Mouse (Mus musculus) ES-E14 (cell line): ENCODE data around the gene Fpgs. TPM values are rescaled to one million over a fixed set of nuclear protein-coding genes. Genes with fewer than 3 reads are reported as not detected.

Experiments
- DNase-seq: peaks from one replicate; pipeline ENCODE4 v3.0.0-alpha.2; 2013; ENCODE audit warnings: low read depth, low spot score
- H3K27ac ChIP-seq: 2 replicates; pipeline ENCODE4 v1.5.1; 2012; ENCODE audit warnings: low read depth, mild to moderate bottlenecking, low read length, moderate library complexity, mixed read lengths; ENCODE audit not compliant: poor library complexity, insufficient read depth, severe bottlenecking
- H3K36me3 ChIP-seq: 2 replicates; pipeline ENCODE4 v1.6.1; 2012; ENCODE audit warnings: mild to moderate bottlenecking, low read length, moderate library complexity, mixed read lengths; ENCODE audit not compliant: control insufficient read depth, poor library complexity, insufficient read depth, severe bottlenecking
- H3K4me1 ChIP-seq, 2 experiments: fragments of 150-350 bp in 1 of 2; sonication (generic) in 1 of 2; 2 replicates each; pipeline ENCODE4 v1.6.1; 2012; ENCODE audit warnings: low read length in 2 of 2, mild to moderate bottlenecking in 1 of 2, mixed read lengths in 1 of 2; ENCODE audit not compliant: control insufficient read depth in 2 of 2, insufficient read depth in 2 of 2, poor library complexity in 1 of 2
- H3K4me3 ChIP-seq, 2 experiments: fragments of 150-350 bp in 1 of 2; sonication (generic) in 1 of 2; 2 replicates each; pipeline ENCODE4 v1.5.1; 2012; ENCODE audit warnings: low read length in 2 of 2, low read depth in 1 of 2, mild to moderate bottlenecking in 1 of 2, mixed read lengths in 1 of 2; ENCODE audit not compliant: insufficient read depth in 1 of 2, poor library complexity in 1 of 2, severe bottlenecking in 1 of 2
- H3K9ac ChIP-seq: 2 replicates; pipeline ENCODE4 v1.6.1; 2012; ENCODE audit warnings: low read depth, mild to moderate bottlenecking, low read length, mixed read lengths; ENCODE audit not compliant: poor library complexity, insufficient read depth, severe bottlenecking
- H3K9me3 ChIP-seq: fragments of 150-350 bp; sonication (generic); 2 replicates; pipeline ENCODE4 v1.6.1; 2012; ENCODE audit warnings: low read depth, mild to moderate bottlenecking, low read length; ENCODE audit not compliant: control insufficient read depth, insufficient read depth
- CHD2 ChIP-seq: IDR thresholded peaks from 2 replicates; pipeline ENCODE4 v1.6.1; 2014; ENCODE audit warnings: mild to moderate bottlenecking, low read depth, low read length, inconsistent platforms
- HCFC1 ChIP-seq: IDR thresholded peaks from 2 replicates; pipeline ENCODE4 v1.6.1; 2012; ENCODE audit warnings: low read length, inconsistent platforms, borderline replicate concordance; ENCODE audit not compliant: insufficient read depth
- MAFK ChIP-seq: IDR thresholded peaks from 2 replicates; pipeline ENCODE4 v1.6.1; 2014; ENCODE audit warnings: mild to moderate bottlenecking, low read depth, low read length, inconsistent platforms; ENCODE audit not compliant: insufficient read depth
- ZC3H11A ChIP-seq: IDR thresholded peaks from 2 replicates; pipeline ENCODE4 v1.6.1; 2012; ENCODE audit warnings: low read depth, mild to moderate bottlenecking, inconsistent platforms, low read length, borderline replicate concordance
- ZNF384 ChIP-seq: IDR thresholded peaks from 2 replicates; pipeline ENCODE4 v1.6.1; 2012; ENCODE audit warnings: low read depth, low read length, inconsistent platforms
- in situ Hi-C, 2 experiments: fragments of 600-800 bp; cut with MboI; formaldehyde crosslinking; loops; one replicate each; pipeline ENCODE4 v1.15.1; 2025; ENCODE audit warnings: low sequenced_read_pairs in 2 of 2, inconsistent platforms in 1 of 2; ENCODE audit not compliant: unreplicated experiment in 2 of 2
- total RNA-seq: library from RNA; depleted of rRNA; stranded (reverse); fragments of 300-350 nt; gene quantifications from 2 replicates; pipeline ENCODE4 v1.2.3, GENCODE M21; 2012

Fpgs gene
- total RNA-seq, 1 experiment: 61.2 TPM

DNA sequence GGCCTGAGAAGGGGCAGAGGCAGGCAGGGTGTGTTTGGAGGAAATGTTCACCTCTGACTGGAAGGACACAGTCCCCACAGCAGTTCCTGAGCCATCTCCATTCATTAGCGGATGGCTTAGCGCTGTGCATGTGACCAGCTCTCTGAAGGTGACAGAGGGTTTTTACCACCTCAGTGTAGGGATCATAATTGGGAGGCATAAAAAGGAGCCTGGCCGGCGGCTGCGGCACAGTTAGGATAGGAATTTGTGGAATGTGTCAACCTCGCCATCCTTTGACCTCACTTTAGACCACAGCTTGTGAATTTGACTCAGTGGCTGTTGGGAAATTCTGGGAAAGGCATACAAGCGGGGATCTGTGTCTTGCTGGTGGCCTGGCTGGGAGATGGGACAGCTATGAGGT, 50.2 kb downstream of the Fpgs start:
- no peak for DNase-seq
- H3K9ac ChIP-seq: no peak overlapping the region
- H3K4me3 ChIP-seq: no peak overlapping the region
- H3K27ac ChIP-seq: no peak overlapping the region
- peaks cover 0 to 25% of the 10 kb centered on the region in 2 experiments; a peak in 3 of 4 replicates for H3K4me1 ChIP-seq
- in situ Hi-C loops: no loop called here
- H3K9me3 ChIP-seq: no peaks in the 10 kb centered on the region
- peaks cover 10% of the 10 kb centered on the region; the same call in 1 of the 2 replicates for H3K36me3 ChIP-seq
- TF ChIP-seq ZNF384: no peak
- no peak for TF ChIP-seq CHD2
- no peak for TF ChIP-seq MAFK
- TF ChIP-seq ZC3H11A: no peak
- no peak for TF ChIP-seq HCFC1

DNA sequence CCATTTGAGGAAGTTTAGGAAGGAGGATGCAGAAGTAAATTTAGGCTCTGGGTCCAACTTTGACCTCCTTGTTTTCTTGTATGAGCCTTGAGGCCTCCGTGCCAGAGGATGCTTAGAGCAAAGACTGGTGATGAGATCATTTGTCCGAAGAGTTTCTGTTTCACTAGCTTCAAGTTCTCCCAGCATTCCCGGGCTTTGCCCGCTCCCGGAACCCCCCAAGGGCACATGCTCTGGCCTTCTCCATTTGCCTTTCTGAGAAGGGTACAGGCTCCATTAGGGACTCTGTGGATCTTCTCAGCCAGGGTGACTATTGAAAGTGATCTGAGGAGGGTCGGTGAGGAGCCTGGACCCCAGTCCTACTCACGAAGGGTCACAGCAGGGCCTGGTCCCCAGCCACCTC, 56.6 kb downstream of the Fpgs start:
- no peak overlapping the region for H3K27ac ChIP-seq

DNA sequence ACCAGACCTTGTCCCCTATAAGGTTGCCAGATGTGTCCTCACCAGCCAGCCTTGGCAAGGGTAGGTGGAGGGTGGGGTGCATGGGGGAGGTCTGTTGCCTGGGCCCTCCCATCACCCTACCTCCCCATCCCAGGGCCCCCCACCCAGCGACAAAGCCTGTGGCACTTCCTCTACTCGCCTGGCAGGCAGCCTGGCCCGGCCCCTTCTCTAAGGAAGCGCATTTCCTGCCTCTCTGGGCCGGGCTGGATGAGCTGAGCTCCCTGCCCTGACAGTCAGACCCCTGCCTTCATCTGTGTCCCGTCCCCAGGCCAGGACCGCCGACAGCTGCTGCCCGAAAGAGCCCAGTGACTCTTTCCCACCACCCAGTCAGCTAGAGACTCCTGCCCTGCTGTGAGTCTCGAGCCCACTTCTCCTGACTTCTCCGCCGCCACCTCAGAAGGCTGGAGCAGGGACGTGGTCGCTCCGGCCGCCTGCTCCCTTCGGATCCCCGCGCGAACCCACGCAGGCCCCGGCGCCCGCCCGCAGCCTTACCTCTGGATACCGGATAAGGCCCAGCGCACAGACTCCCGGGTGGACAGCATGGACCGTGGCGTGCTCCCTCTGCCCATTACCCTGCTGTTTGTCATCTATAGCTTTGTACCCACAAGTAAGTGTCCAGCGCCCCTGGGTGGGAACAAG, 57.4 kb downstream of the Fpgs start, which contains the start of gene Eng:
Gene Eng, plus strand, starts transcription at position 217 of the 678 bp plus-strand sequence.
- DNase-seq: no peak
- Histone ChIP-seq H3K36me3 (peaks cover 2% of the 10 kb centered on the region; the same call in 1 of the 2 replicates), H3K4me1 (peaks cover 3 to 6% of the 10 kb centered on the region in 2 experiments; a peak in 2 of 4 replicates), H3K9ac (peak within 1 kb of the TSS; percentile 72), H3K27ac (no peak within 1 kb of the TSS), H3K4me3 (peak within 1 kb of the TSS; percentile 67 to 68), H3K9me3 (no peaks in the 10 kb centered on the region)
- TF ChIP-seq MAFK (no peak), ZC3H11A (no peak), HCFC1 (no peak), ZNF384 (no peak), CHD2 (no peak)
- in situ Hi-C loops: no loop called here

More for the DNA sequence above, 56.6 kb downstream of the Fpgs start:
- peaks cover 3 to 6% of the 10 kb centered on the region in 2 experiments; a peak in 2 of 4 replicates for H3K4me1 ChIP-seq
- H3K9ac ChIP-seq: peak overlapping the region; percentile 72; the same call in 1 of the 2 replicates
- H3K9me3 ChIP-seq: no peaks in the 10 kb centered on the region
- H3K4me3 ChIP-seq: peak overlapping the region; percentile 67 to 68
- H3K36me3 ChIP-seq: peaks cover 2% of the 10 kb centered on the region; the same call in 1 of the 2 replicates
- in situ Hi-C loops: no loop called here
- TF ChIP-seq HCFC1 (no peak), ZNF384 (no peak), MAFK (no peak)
- no peak for DNase-seq

DNA sequence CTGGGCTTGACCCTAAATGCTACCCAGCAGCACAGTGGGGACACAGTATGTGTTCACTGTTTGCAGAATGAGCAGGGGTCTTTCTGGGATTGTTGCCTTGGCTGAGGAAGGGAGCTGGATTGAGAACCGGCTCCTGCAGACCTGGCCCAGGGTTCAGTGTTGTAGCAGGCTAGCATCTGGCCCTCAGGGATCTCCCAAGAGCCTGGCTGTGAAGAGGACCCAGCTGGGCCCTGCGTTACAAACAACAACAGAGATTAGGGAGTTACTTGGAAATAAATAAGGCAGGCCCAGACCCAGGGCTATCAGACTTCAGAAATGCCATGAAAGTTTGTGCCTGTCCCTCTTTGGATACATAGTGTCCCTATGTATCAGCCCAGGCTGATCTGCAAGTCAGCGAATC, 58.3 kb downstream of the Fpgs start:
- in situ Hi-C loops: no loop called here

More for the DNA sequence above, 58.3 kb downstream of the Fpgs start:
- no peak for TF ChIP-seq MAFK
- no peak for TF ChIP-seq HCFC1
- no peak for TF ChIP-seq ZNF384
- no peak for TF ChIP-seq ZC3H11A
- no peak for TF ChIP-seq CHD2
- Histone ChIP-seq H3K27ac (no peak overlapping the region), H3K4me3 (no peak overlapping the region), H3K36me3 (peaks cover 2% of the 10 kb centered on the region; the same call in 1 of the 2 replicates), H3K4me1 (peaks cover 3 to 6% of the 10 kb centered on the region in 2 experiments; a peak in 2 of 4 replicates), H3K9ac (no peak overlapping the region), H3K9me3 (no peaks in the 10 kb centered on the region)
- no peak for DNase-seq
